Mouse (Mus musculus) stomach, adult 2 months (tissue): ENCODE data around the gene Gpx4. TPM values are rescaled to one million over a fixed set of nuclear protein-coding genes. Genes with fewer than 3 reads are reported as not detected.

Experiments used
- polyA plus RNA-seq: library from polyadenylated mRNA; depleted of rRNA; stranded (reverse); fragments of >200 nt; gene quantifications from 2 replicates; pipeline ENCODE4 v1.2.3, GENCODE M21; 2012; rRNA removed

Gene Gpx4
- 404 and 629 TPM in 2 replicates for polyA plus RNA-seq

GRCm38 (mm10) chr10:80047041-80047565 lies at the start of gene Gpx4:
Gene Gpx4, plus strand, starts transcription at chr10:80047166.

DNA sequence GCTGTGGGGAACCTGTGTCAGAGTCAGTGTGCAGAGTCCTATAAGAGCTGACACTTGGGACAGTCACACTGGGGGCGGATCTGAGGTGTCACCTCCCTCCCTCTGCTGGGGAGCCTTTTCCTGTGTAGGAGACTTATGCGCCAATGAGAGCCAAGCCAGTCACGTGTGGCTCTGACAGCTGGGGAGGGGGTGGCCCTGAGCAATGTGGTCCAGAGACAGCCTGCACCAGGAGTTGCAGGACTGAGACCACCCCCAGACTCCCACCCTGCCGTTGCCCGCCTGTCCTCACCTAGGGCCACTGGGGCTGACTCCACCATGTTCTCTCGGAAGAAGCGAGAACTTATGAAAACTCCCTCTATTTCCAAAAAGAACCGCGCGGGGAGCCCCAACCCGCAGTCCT lies 30.5 kb upstream of the Gpx4 start, which contains the start of gene Arhgap45:
Gene Arhgap45, plus strand, starts transcription at position 143 of the 400 bp plus-strand sequence.

GRCm38 (mm10) chr10:80039559-80039979 lies 7.4 kb upstream of the Gpx4 start, which contains the start of gene Polr2e:
Gene Polr2e, minus strand, starts transcription at chr10:80039795.

GRCm38 (mm10) chr10:80105460-80105859 lies 58.5 kb downstream of the Gpx4 start, which contains the start of gene Sbno2:
Gene Sbno2, minus strand, starts transcription at chr10:80105571.

Other genes with a start within 250 kb of the Gpx4 start
- gene Misp, start 226.2 kb upstream of the Gpx4 start, polyA plus RNA-seq: 27.0 and 27.4 TPM in 2 replicates
- 94.3 and 115 TPM in 2 replicates for gene Ptbp1, start 192.7 kb upstream of the Gpx4 start, polyA plus RNA-seq
- 0.53 and 0.74 TPM in 2 replicates for gene Prtn3, start 172.7 kb upstream of the Gpx4 start, polyA plus RNA-seq
- gene Plppr3, start 172.5 kb upstream of the Gpx4 start, polyA plus RNA-seq: 1.6 and 2.0 TPM in 2 replicates
- gene Elane, start 160.9 kb upstream of the Gpx4 start, polyA plus RNA-seq: 0.06 TPM in 1 of 2 replicates, not detected in the other
- gene Cfd, start 156.3 kb upstream of the Gpx4 start, polyA plus RNA-seq: 72.2 and 178 TPM in 2 replicates
- 32.6 and 42.6 TPM in 2 replicates for gene Med16, start 138.2 kb upstream of the Gpx4 start, polyA plus RNA-seq
- gene Gm26602, start 136.3 kb upstream of the Gpx4 start, polyA plus RNA-seq: not detected in 2 replicates
- gene Kiss1r, start 130.2 kb upstream of the Gpx4 start, polyA plus RNA-seq: 7.4 and 9.7 TPM in 2 replicates
- 255 and 260 TPM in 2 replicates for gene R3hdm4, start 126.0 kb upstream of the Gpx4 start, polyA plus RNA-seq
- gene Arid3a, start 120.1 kb upstream of the Gpx4 start, polyA plus RNA-seq: 7.4 and 10.0 TPM in 2 replicates
- 24.7 and 30.0 TPM in 2 replicates for gene Wdr18, start 87.0 kb upstream of the Gpx4 start, polyA plus RNA-seq
- 0.12 TPM in 1 of 2 replicates, not detected in the other for gene Grin3b, start 76.5 kb upstream of the Gpx4 start, polyA plus RNA-seq
- gene Tmem259, start 62.8 kb upstream of the Gpx4 start, polyA plus RNA-seq: 256 and 400 TPM in 2 replicates
- 68.4 and 74.9 TPM in 2 replicates for gene Cnn2, start 58.6 kb upstream of the Gpx4 start, polyA plus RNA-seq
- gene Abca7, start 50.7 kb upstream of the Gpx4 start, polyA plus RNA-seq: 14.0 and 17.3 TPM in 2 replicates
- gene Arhgap45, start 30.5 kb upstream of the Gpx4 start, polyA plus RNA-seq: 6.0 and 9.1 TPM in 2 replicates
- gene Polr2e, start 7.4 kb upstream of the Gpx4 start, polyA plus RNA-seq: 51.4 and 57.1 TPM in 2 replicates
- gene Sbno2, start 58.4 kb downstream of the Gpx4 start, polyA plus RNA-seq: 25.7 and 25.9 TPM in 2 replicates
- 89.6 and 104 TPM in 2 replicates for gene Stk11, start 68.6 kb downstream of the Gpx4 start, polyA plus RNA-seq
- 2,554 and 5,321 TPM in 2 replicates for gene Atp5d, start 91.5 kb downstream of the Gpx4 start, polyA plus RNA-seq
- gene Cbarp, start 93.7 kb downstream of the Gpx4 start, polyA plus RNA-seq: 18.7 and 25.0 TPM in 2 replicates
- 112 and 128 TPM in 2 replicates for gene Midn, start 101.1 kb downstream of the Gpx4 start, polyA plus RNA-seq
- gene Cirbp, start 118.8 kb downstream of the Gpx4 start, polyA plus RNA-seq: 45.7 and 52.7 TPM in 2 replicates
- gene 1600002K03Rik, start 125.8 kb downstream of the Gpx4 start, polyA plus RNA-seq: 10.9 TPM in 2 replicates
- gene Efna2, start 132.3 kb downstream of the Gpx4 start, polyA plus RNA-seq: 4.5 and 6.8 TPM in 2 replicates
- gene Mum1, start 179.3 kb downstream of the Gpx4 start, polyA plus RNA-seq: 11.7 and 16.0 TPM in 2 replicates
- gene Ndufs7, start 202.0 kb downstream of the Gpx4 start, polyA plus RNA-seq: 611 and 945 TPM in 2 replicates
- gene Gamt, start 213.8 kb downstream of the Gpx4 start, polyA plus RNA-seq: 17.6 and 31.4 TPM in 2 replicates
- 56.6 and 62.6 TPM in 2 replicates for gene Dazap1, start 214.3 kb downstream of the Gpx4 start, polyA plus RNA-seq
- gene Rps15, start 245.3 kb downstream of the Gpx4 start, polyA plus RNA-seq: 607 and 796 TPM in 2 replicates
- 0.72 and 0.77 TPM in 2 replicates for gene Apc2, start 248.8 kb downstream of the Gpx4 start, polyA plus RNA-seq